Mouse (Mus musculus) heart, adult 2 months (tissue): Measurements from ENCODE around the gene Grik2. TPM values are rescaled to one million over a fixed set of nuclear protein-coding genes. Genes with fewer than 3 reads are reported as not detected.
"Not testable (repeated sequence)": the region's sequence is repeated elsewhere in the genome, so short reads cannot be mapped to it uniquely, and the experiment has no call there.

Source experiments
- DNase-seq, 2 experiments: peaks; one replicate each; pipeline ENCODE4 v3.0.0; 2021
- H3K27ac ChIP-seq: fragments of 200-600 bp; 2 replicates; pipeline ENCODE4 v1.8.1; 2022
- H3K27me3 ChIP-seq: fragments of 200-500 bp; 2 replicates; pipeline ENCODE4 v1.6.1; 2012; ENCODE audit warnings: mild to moderate bottlenecking, low read length, inconsistent platforms, mixed read lengths; ENCODE audit not compliant: control insufficient read depth, insufficient read depth
- H3K36me3 ChIP-seq: fragments of 200-500 bp; 2 replicates; pipeline ENCODE4 v1.6.1; 2012; ENCODE audit warnings: low read length, inconsistent platforms; ENCODE audit not compliant: control insufficient read depth, insufficient read depth
- H3K4me1 ChIP-seq: fragments of 200-500 bp; 2 replicates; pipeline ENCODE4 v1.6.1; 2011; ENCODE audit warnings: low read length; ENCODE audit not compliant: control insufficient read depth, insufficient read depth
- H3K4me3 ChIP-seq: fragments of 200-600 bp; 2 replicates; pipeline ENCODE4 v1.8.1; 2022
- H3K79me2 ChIP-seq: fragments of 200-500 bp; replicated peaks from 2 replicates; pipeline ENCODE4 v1.6.1; 2012; ENCODE audit warnings: mild to moderate bottlenecking, inconsistent platforms, low read length, moderate library complexity, mixed read lengths; ENCODE audit not compliant: control insufficient read depth, insufficient read depth
- H3K9ac ChIP-seq: fragments of 200-500 bp; 2 replicates; pipeline ENCODE4 v1.6.1; 2012; ENCODE audit warnings: low read depth, mild to moderate bottlenecking, control low read depth, inconsistent platforms, low read length, mixed read lengths
- CTCF ChIP-seq: fragments of 200-600 bp; IDR thresholded peaks from 2 replicates; pipeline ENCODE4 v1.8.1; 2022; ENCODE audit warnings: antibody characterized with exemption, mild to moderate bottlenecking, moderate library complexity
- EP300 ChIP-seq: fragments of 200-500 bp; IDR thresholded peaks from 2 replicates; pipeline ENCODE4 v1.6.1; 2011; ENCODE audit warnings: low read depth, low read length, control low read depth; ENCODE audit not compliant: insufficient read depth
- POLR2A ChIP-seq: fragments of 200-500 bp; IDR thresholded peaks from 2 replicates; pipeline ENCODE4 v1.6.1; 2011; ENCODE audit warnings: mild to moderate bottlenecking, low read depth, low read length, control low read depth; ENCODE audit not compliant: insufficient read depth
- WGBS: fragments of 180-500 bp; shearing (Covaris S2); methylation state at CpG from one replicate; pipeline ENCODE4 v1.1.7; 2018; 5-methylcytosine and 5-hydroxymethylcytosine counted together
- intact Hi-C: fragments of 180-260 bp; cut with DNase I; formaldehyde crosslinking; loops from one replicate; pipeline ENCODE4 v1.15.1; 2025
- polyA plus RNA-seq: library from polyadenylated mRNA; depleted of rRNA; stranded (reverse); fragments of >200 nt; gene quantifications from 2 replicates; pipeline ENCODE4 v1.2.3, GENCODE M21; 2012
- total RNA-seq, 2 experiments: library from RNA; stranded (reverse); gene quantifications; 2 replicates each; pipeline ENCODE4 v1.2.3; 2021

The Grik2 gene
- total and polyA plus RNA-seq, 3 experiments: 0.18 to 0.66 (median 0.47) TPM

- H3K36me3 ChIP-seq: no peaks in the 10 kb centered on the region
Measured at GRCm38 (mm10) chr10:49220096-49220495, 568.5 kb downstream of the Grik2 start.

GRCm38 (mm10) chr10:49219631-49220030 is 568.9 kb downstream of the Grik2 start:
- H3K9ac ChIP-seq: no peak overlapping the region
- no peaks in the 10 kb centered on the region for H3K27me3 ChIP-seq
- intact Hi-C loops: no loop called here
- no peaks in the 10 kb centered on the region for H3K36me3 ChIP-seq
- H3K27ac ChIP-seq: no peak overlapping the region
- H3K79me2 ChIP-seq: no peaks in the 10 kb centered on the region
- 53% methylated on average over 3 of the region's 3 CpGs for WGBS
- TF ChIP-seq EP300 (no peak), CTCF (no peak), POLR2A (no peak)
- DNase-seq: no peak
- no peaks in the 10 kb centered on the region for H3K4me1 ChIP-seq
- no peak overlapping the region for H3K4me3 ChIP-seq

More at GRCm38 (mm10) chr10:49220096-49220495, 568.5 kb downstream of the Grik2 start:
- Histone ChIP-seq H3K4me3 (no peak overlapping the region), H3K4me1 (no peaks in the 10 kb centered on the region), H3K79me2 (no peaks in the 10 kb centered on the region), H3K27ac (no peak overlapping the region), H3K9ac (no peak overlapping the region), H3K27me3 (no peaks in the 10 kb centered on the region)
- no peak for DNase-seq
- TF ChIP-seq POLR2A (no peak), EP300 (no peak), CTCF (no peak)
- 57% methylated on average over 1 of the region's 1 CpGs for WGBS
- intact Hi-C loops: no loop called here

- DNase-seq: no peak
- TF ChIP-seq CTCF (no peak), EP300 (no peak), POLR2A (no peak)
- H3K27ac ChIP-seq: no peak overlapping the region
- H3K4me1 ChIP-seq: no peaks in the 10 kb centered on the region
- intact Hi-C loops: no loop called here
- no peak overlapping the region for H3K4me3 ChIP-seq
- H3K36me3 ChIP-seq: no peaks in the 10 kb centered on the region
- H3K27me3 ChIP-seq: no peaks in the 10 kb centered on the region
- no peak overlapping the region for H3K9ac ChIP-seq
- H3K79me2 ChIP-seq: no peaks in the 10 kb centered on the region
Measured at GRCm38 (mm10) chr10:49191773-49192371, 596.7 kb downstream of the Grik2 start.

- Histone ChIP-seq H3K4me1 (no peaks in the 10 kb centered on the region), H3K4me3 (no peak overlapping the region), H3K36me3 (no peaks in the 10 kb centered on the region), H3K79me2 (no peaks in the 10 kb centered on the region), H3K9ac (no peak overlapping the region), H3K27ac (no peak overlapping the region), H3K27me3 (no peaks in the 10 kb centered on the region)
- intact Hi-C loops: no loop called here
- 53% methylated on average over 1 of the region's 1 CpGs for WGBS
- TF ChIP-seq EP300: no peak
- no peak for TF ChIP-seq POLR2A
- no peak for TF ChIP-seq CTCF
- DNase-seq: no peak
Measured at GRCm38 (mm10) chr10:49191291-49191690, 597.3 kb downstream of the Grik2 start.

GRCm38 (mm10) chr10:49154134-49154533 is 634.4 kb downstream of the Grik2 start:
- Histone ChIP-seq H3K27ac (no peak overlapping the region), H3K79me2 (no peaks in the 10 kb centered on the region), H3K9ac (no peak overlapping the region), H3K4me3 (no peak overlapping the region), H3K36me3 (no peaks in the 10 kb centered on the region), H3K4me1 (no peaks in the 10 kb centered on the region), H3K27me3 (no peaks in the 10 kb centered on the region)
- TF ChIP-seq POLR2A: no peak
- DNase-seq: no peak
- WGBS: 73% methylated on average over 4 of the region's 4 CpGs
- intact Hi-C loops: no loop called here

- H3K9ac ChIP-seq, H3K27me3 ChIP-seq, H3K79me2 ChIP-seq, intact Hi-C loops, DNase-seq, H3K4me3 ChIP-seq, H3K27ac ChIP-seq, H3K4me1 ChIP-seq, H3K36me3 ChIP-seq: not testable (repeated sequence)
- WGBS: 82% methylated on average over 4 of the region's 4 CpGs
Measured at GRCm38 (mm10) chr10:49151496-49151895, 637.1 kb downstream of the Grik2 start.
